Mouse (Mus musculus) embryonic stem cell, embryonic (primary cell): ENCODE results near the gene Iqschfp.

Experiments
- CTCF ChIA-PET, 4 experiments: fragments of 300-600 bp in 2 of 4; fragments of 350-600 bp in 2 of 4; sonication (Branson Sonifier 250); formaldehyde crosslinking; loops; one replicate each; lab custom pipeline; 2022; ENCODE audit warnings: inconsistent platforms in 2 of 4; lab: Charles Lee
- POLR2A ChIA-PET, 4 experiments: fragments of 300-600 bp in 2 of 4; fragments of 350-600 bp in 2 of 4; sonication (Branson Sonifier 250); formaldehyde crosslinking; loops; one replicate each; lab custom pipeline; 2022; ENCODE audit warnings: antibody characterized with exemption in 4 of 4, inconsistent platforms in 1 of 4; lab: Charles Lee

Iqschfp gene

DNA sequence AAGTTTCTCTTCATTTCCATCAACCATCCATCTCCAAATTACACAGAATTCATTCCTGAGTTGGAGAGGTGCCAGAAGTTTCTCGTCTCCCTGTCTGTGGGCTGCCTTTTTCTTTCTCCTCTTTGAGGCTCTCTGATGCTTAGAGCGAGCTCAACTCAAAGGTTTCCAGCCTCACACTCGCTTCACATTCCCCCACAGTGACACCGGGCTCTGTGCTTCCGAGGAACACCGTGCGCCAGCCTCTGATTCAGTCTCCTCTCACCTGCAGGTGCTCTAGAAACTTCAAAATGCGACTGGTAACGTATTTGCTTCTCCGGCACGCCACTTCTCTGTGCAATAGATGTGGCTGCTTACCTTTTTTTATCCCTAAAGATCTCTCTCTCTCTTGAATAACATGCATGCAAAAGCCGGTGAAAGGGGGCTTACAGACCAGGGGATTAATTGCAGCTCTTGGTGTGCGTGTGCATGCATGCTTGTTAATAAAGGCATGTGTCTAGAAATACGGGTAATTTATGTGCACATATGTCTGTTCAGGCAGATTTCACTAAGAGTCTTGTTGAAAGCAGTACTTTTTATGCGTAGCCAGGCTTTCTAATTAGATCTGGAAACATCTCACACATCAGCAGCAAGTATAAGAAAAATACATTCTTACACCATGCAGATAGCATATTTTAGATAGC lies at the start of gene Iqschfp, which contains the start of gene Iqcj:
Gene Iqschfp (plus strand): TSS at position 207 of the 680 bp plus-strand sequence.
Gene Iqcj (plus strand): TSS at position 195 of the 680 bp plus-strand sequence.
- POLR2A ChIA-PET = interaction anchor here in 1 of 4 experiments (0.5 kb wide), 1 partner anchor 242 kb away, joined by 3 read pairs; no protein-coding TSS in a partner anchor

DNA sequence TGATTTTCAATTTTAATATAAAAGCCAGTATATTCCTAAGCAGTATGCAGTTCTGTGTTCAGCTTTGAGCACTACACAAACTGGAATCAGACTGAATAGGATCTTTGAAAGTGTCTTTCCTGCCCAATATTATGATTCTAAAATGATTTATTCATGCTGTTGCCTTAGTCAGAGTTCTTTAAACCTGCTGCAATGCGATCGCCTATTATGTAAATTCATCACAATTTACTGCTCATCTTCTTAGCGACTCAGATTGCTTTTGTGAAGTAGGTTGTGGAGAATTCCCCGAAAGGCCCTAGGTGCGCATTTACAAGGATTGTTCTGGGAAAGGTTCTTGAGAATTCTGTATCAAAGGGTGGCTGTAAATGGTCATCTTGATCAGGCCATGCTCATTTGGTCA lies 39.6 kb upstream of the Iqschfp start:
- ChIA-PET CTCF (no interaction called here), POLR2A (no interaction called here)

More for the DNA sequence above, at the start of gene Iqschfp, which contains the start of gene Iqcj:
- CTCF ChIA-PET = no interaction called here

DNA sequence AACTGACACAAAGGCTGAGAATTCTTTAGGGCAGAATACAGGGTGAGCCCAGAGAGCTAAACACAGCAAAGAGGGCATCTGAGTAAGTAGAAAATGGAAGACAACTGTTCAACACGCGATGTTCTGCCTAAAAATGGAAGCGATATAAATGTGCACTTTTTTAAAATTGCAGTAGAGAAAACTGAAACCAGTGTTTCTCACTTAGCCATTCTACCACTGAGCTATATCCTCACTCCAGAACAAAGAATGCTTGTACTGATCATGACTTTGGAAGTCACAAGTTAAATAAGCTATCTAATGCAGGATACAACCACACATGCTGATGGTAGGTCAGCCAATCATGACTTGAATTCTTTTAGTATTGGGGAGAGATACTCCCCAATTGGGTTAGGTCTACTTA lies 30.5 kb upstream of the Iqschfp start:
- CTCF ChIA-PET = no interaction called here

DNA sequence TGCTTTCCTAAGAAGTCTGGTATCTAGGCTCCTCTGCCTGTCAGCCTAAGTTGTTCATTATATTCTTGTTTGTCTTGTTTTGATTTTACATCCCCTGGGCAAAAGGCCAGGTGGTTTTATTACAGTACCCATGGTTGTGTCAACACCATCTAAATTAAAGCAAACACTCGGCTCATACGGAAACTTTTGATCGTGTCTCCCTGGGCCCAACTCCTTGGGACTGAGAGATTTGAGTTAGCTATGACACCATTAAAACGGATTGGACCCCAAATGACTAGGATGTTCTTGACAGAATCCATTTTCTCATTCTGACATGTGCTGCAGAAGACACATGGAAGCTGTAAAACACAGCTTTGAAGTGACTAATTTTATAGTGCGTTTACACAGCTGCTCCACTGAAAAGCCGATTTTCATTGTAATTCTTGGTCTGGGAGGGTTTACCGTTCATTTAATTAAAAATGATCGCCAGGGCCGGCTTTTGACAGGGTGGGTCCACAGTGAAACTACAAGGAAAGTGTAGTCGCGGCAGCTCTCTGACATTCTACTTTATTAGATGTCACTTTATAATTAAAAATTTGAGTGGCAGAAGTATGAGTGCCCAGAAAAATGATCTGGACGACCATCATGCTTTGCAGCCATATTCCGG lies 24.5 kb upstream of the Iqschfp start:
- CTCF ChIA-PET = no interaction called here
- POLR2A ChIA-PET = no interaction called here

More for the DNA sequence above, 30.5 kb upstream of the Iqschfp start:
- POLR2A ChIA-PET = no interaction called here

DNA sequence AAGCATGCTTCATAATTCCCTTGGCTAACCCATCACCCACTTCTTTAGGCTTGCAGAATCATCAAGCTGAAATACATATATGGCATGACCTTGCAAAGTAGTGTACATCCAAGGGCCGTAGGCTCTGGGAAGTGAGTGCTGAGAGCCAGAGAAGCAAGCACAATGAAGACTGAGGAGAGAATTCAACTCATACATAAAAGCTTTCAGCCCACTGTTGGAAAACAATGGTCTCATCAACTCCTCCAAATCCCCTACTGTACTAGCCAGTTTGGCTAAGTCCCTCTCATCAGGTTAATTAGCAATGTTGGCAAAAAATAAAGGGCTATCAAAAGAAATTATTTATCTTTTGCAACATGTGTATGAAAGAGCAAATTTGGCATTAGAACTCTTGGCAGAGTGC lies 22.6 kb upstream of the Iqschfp start:
- ChIA-PET POLR2A (no interaction called here), CTCF (no interaction called here)

DNA sequence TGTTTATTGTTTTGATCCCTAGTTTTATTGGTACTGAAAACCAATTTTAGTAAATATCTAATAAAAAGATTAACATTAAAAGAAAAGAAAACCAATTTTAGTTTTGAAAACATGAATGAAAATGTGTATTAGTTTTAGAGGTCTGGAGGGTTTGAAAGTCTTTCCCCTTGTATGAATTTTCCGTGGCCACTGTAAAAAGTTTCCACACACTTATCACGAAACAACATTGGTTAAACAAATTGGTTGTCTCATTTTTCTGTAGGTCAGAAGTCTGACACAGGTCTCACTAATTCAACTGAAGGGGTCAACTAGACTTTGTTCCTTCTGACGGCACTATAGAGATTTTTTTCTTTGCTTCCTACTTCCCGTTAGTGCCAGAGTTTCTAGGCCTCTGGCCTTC lies 14.8 kb upstream of the Iqschfp start:
- ChIA-PET POLR2A (no interaction called here), CTCF (no interaction called here)

DNA sequence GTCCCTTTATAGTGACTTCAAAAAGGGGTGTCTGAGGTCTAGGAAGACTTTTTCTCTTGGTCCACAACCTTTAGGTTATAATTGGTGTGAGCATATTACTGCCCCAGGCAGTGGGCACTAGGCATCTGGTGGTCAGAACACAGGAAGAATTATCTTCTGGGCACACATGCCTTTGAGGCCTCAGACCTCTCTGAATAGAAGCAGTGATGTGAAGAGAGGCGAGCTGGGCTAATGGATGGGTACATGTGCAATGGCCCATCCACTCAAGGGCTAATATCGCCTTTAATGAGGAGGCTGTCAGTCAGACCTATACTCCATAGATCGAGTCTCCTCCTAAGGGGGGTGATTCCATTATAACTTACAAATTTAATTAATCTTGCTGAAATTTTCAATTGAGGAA lies 7.7 kb upstream of the Iqschfp start:
- ChIA-PET CTCF (no interaction called here), POLR2A (no interaction called here)

DNA sequence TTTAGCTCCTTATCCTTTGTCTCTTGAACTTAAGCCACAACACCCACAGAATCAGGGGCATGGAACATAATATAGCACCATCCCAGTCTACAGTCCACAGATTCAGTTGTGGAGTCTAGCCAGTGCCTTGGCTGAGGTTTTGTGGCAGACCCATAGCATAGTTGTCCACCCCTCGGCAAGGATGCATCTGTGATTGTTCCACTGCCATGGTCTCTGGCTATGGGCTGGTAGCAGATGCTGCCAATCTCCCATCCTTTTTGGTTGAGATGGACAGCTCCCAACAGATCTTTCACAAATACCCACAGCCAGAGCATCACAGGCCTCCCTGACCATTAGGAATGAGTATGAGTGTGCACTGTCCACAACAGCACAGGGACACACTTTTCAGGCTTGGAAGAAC lies 5.9 kb upstream of the Iqschfp start:
- CTCF ChIA-PET = no interaction called here
- POLR2A ChIA-PET = no interaction called here

DNA sequence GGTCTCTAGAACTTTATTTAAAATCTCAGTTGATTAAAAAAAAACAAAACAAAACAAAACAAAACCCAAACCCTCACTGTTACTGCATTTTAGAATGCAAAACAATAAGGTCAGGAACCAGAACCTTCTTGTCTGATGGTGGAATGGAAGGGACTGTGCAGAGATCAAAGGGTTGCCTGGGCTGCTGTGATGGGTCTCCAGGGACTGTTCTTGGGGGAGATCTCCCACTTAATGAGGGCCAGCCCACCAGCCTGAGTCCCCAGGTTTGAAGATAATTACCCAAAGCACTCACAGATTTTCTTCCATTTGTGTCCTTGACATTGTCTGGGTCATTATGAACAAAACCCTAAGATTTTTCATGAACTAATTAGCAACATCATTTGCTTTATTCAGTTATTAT lies 4.8 kb upstream of the Iqschfp start:
- ChIA-PET POLR2A (no interaction called here), CTCF (no interaction called here)

DNA sequence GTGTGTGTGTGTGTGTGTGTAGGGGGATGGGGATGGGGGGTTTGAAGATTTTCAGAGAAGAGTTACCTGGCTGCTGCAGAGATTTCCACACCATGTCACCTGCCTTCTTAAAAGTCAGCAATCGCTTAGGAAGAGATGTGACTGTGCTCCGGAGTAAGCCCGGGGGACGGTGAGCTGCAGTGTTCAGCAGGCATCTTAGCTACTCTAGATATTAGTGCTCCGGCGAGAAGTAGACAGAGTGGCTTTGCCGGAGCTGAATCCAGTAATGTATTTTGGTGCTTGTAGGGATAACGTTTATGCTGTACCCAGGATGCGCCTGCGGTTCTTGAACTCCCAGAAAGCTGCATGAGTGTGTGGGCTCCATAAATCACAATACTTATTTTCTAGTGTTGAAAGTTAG lies 736 bp downstream of the Iqschfp start:
- POLR2A ChIA-PET = no interaction called here

DNA sequence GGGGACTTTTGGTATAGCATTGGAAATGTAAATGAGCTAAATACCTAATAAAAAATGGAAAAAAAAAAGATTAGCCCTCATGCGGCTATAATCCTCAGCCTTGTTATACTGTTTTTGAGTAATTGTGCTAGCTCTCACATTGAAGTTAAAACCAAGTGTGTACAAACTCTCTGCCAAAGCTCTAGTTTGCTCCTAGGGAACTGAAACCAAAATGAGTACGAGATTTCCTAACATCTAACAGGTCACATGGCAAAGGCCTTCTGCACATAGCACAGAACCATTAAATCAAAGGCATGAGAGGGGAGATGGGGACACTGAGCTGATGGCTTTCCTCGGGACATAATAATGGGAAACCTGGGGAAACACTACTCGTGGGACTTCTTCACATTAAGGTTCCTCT lies 10.5 kb downstream of the Iqschfp start:
- ChIA-PET POLR2A (no interaction called here), CTCF (no interaction called here)

More for the DNA sequence above, 736 bp downstream of the Iqschfp start:
- CTCF ChIA-PET = no interaction called here

DNA sequence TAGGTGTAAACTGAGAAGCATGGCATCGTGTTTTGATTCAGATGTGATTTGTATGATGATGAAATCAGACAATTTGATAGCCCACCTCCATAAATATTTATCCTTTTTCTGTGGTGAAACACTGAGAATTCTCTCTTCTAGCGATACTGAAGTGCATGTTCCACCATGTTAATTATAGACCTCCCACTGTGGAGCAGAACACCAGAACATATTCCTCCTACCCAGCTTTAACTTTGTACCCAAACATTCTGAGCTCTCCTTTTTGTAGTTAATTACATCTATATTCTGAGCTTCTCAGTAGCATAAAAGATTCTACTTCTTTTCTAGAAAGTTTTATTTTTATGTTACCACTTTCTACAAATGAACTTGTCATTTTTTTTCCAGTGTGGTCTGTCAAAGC lies 16.6 kb downstream of the Iqschfp start:
- ChIA-PET POLR2A (no interaction called here), CTCF (no interaction called here)

DNA sequence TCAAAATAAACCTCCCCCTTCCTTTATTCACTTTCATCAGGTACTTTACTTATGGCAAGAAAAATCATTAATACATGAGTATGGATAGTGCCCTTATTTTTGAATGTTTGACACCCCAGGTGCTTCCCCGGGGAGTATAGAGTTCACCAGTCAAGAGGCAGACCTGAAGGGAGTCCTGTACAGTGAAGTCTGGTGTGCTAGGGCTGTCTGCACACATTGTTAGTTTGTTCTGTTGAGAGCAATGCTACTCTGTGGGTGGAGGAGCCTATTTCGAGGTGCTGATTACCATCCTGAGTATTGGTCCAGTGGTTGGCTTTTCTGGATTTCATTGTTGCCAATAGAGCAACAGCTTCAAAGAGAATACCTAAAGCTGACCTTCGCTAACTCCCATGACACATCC lies 26.1 kb downstream of the Iqschfp start:
- ChIA-PET CTCF (no interaction called here), POLR2A (interaction anchor here in 1 of 4 experiments (0.5 kb wide), 1 partner anchor 104 kb away, joined by 3 read pairs; no protein-coding TSS in a partner anchor)

DNA sequence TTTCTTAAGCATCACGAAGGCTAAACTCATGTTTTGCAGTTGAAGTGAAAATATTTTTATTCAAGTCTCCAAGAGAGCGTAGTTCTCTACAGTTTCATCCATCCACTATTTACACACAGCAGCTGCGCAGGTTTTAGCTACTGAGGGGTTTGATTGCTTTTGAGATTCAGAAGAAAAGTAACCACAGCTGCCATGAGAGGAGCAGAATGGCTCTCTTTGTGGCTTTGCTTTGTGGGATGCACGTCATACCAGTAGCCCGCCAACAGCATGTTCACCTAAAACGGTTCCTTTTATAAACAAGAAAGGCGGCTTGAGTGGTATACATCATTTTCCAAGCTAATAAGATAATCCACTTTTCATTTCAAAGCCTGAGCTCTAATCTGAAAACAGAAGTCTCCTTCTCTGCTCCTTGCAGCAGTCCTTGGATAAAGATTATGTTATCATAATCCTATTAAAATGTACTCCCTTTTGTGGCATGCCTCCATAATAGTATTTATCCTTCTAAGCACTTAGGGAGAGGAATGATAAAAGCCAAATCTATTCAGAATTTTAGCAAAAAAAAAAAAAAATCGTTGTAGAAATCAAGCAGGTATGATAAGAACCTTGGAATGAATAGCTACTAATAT lies 26.7 kb downstream of the Iqschfp start:
- ChIA-PET POLR2A (interaction anchor here in 1 of 4 experiments (0.7 kb wide), 1 partner anchor 438 kb away, joined by 3 read pairs; no protein-coding TSS in a partner anchor), CTCF (no interaction called here)

DNA sequence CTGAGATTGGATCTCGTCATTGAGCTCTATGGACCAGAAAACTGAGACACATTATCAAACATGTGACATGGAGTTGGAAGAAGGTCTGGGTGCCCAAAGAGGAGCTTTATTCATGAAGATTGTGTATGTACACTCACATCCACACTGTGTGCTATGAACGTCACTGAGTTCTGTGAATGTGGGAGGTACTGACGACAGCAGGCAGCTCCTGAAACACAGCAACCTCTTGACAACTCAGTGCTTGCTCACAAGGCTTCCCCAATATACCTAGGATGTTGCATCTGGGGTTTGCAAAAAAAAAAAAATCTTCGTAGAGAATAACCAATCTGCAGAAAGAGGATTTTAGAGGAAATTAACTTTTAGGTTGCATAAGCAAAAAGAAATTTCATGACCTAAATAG lies 31.1 kb downstream of the Iqschfp start:
- POLR2A ChIA-PET = no interaction called here

DNA sequence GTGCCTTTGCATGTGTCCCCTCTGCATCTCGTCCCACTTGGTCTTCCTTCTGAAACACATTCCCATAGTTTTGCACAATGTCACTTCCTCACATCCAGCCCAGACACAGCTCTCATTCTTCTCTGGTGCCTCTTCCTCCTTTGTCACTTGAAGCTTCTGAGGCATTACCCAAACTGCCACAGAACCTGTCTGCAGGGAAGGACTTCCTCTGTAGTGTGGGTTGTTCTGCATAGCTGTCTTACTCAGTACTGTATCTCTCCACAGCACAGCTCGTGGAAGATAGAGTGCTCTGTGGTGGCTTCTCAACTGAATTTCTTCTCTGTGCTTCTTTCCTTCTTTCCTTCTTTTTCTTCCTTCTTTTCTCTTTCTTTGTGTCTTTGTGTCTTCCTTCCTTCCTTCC lies 33.4 kb downstream of the Iqschfp start:
- ChIA-PET POLR2A (no interaction called here), CTCF (no interaction called here)

More for the DNA sequence above, 31.1 kb downstream of the Iqschfp start:
- CTCF ChIA-PET = no interaction called here

DNA sequence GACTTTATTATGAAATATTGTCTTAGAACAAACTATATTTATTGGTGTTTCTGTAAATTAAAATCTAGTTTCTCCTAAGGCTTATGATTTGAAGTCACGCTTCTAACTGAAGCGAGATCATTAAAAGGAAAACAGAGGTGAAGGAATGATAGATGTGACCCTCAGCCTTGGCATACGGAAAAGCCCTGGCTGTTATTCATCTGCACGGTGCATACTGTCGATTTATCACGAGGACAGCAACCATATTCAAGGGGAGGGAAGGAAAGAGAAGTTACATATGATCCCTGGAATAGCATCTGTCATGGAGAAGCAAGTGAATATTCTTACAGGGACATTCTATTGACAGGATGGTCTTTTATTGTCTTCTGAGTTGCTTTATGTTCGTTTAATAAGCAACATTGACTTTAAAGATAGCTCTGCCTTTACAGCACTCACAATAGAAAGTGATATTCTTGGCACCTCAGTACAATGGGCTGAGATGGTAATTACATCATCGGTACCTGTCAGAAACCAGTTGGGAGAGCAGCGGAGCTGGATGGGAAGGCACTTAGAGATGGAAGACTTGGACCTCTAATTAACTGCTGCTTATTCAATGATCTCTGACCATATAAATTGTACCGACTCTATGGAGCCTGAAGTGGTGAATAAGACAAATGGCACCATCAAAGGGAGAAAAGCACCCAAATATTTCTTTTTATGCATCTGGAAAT lies 38.5 kb downstream of the Iqschfp start:
- CTCF ChIA-PET = no interaction called here
- POLR2A ChIA-PET = no interaction called here

DNA sequence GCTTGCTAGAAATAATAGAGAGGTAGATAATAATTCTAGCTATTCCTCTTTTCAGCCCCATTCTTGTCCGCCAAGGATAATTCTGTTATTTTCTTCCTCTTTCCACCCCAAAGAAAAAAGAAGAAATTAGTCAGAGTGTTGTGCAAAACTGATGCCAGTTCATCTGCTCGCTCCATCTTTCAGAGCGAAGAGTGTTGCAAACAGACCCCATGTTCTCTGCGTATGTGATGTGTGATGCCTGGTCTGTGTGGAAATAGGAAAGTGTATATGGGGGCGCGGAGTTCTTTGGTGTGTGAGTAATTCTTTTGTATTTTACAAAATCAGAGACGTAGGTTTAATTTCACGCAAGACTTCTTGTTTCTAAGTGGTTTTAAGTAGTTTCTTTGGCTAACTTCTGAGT lies 39.1 kb downstream of the Iqschfp start:
- ChIA-PET POLR2A (no interaction called here), CTCF (interaction anchor here in 1 of 4 experiments (0.7 kb wide), 1 partner anchor 55 kb away, joined by 3 read pairs; no protein-coding TSS in a partner anchor)

DNA sequence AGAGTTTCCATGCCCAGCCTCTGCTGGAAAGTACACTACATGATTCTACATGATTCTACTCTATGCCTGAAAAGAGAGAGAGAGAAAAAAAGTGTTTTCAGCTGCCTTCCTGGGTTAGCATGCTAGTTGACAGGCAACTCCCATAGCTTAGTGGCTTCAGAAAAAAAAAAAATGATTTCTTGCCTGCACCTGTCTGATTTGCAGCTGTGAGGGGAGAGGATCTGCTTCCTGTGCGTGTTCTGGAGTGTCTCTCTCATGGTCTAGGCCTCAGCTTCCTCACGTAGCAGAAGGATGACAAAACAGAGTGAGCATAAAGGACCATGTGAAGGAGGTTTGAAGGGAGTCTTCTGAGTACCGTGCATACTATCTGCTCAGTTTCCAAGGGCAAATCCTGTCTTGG lies 39.9 kb downstream of the Iqschfp start:
- CTCF ChIA-PET = interaction anchor here in 1 of 4 experiments (0.7 kb wide), 1 partner anchor 55 kb away, joined by 3 read pairs; no protein-coding TSS in a partner anchor
- POLR2A ChIA-PET = no interaction called here

DNA sequence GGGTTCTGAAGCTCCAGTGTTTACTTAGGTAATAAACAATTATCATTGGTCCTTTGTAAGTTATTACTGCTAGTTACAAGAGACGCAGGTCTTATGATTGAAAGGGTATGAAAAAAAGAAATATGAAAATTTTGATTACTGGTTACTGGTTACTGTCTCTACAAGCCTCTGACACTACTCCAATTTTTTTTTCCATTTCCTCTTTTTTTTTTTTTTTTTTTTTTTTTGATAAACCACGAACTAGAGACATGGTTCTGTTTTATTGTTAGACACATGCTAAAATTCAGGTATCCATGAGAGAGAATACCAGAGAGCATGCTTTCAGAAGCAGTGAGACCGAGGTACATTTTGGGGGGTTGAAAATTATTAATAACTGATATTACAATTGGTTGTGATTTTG lies 43.8 kb downstream of the Iqschfp start:
- ChIA-PET CTCF (no interaction called here), POLR2A (no interaction called here)
